Mouse (Mus musculus) ovary, postnatal 10 days (tissue): ENCODE data around the gene Ap2a2.
A peak's percentile ranks its signal among the peaks of the same experiment; 100 is the strongest.
"Not testable (repeated sequence)": the region's sequence is repeated elsewhere in the genome, so short reads cannot be mapped to it uniquely, and the experiment has no call there.

Experiments
- DNase-seq: peaks from one replicate; pipeline ENCODE4 v3.0.0; 2022; ENCODE audit warnings: low spot score

Gene Ap2a2

DNA sequence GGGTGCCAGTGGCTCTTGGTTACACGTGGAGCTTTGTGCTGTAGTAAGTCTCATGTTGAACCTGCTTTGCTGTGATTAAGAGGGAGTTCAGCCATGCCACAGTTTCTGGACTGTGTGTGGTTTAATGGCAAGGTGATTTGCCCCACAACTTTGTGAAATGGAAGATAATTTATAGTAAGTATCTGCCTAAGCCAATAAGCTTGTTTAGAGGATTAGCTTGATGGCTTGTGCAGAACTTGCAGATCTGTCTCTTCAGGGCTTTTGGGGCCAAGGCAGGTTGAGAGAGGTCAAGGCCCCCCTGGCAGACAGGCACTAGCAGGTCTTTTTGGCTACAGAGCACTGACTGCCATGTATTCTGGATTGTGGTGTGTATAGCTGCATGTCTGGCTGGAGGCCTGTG lies 35.0 kb downstream of the Ap2a2 start:
- DNase-seq: no peak

GRCm38 (mm10) chr7:141597563-141597962 lies 35.6 kb downstream of the Ap2a2 start:
- no peak for DNase-seq

DNA sequence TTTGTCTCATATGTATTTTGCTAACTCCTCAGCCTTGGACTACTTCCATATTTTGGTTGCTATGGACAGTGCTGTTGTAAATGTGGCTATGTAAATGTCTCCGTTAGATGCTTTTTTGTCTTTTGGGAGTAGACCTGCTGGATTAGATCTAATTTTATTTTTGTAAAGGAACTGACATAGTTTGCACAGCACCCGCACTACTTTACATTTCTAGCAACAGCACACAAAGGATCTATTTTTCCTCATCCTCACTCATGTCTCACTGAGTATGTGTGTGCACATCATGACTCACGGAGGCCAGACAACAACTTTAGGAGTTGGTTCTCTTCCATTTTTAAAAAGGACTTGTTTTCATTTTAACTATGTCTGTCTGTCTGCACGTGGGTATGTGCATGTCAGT lies 45.7 kb downstream of the Ap2a2 start:
- no peak for DNase-seq

DNA sequence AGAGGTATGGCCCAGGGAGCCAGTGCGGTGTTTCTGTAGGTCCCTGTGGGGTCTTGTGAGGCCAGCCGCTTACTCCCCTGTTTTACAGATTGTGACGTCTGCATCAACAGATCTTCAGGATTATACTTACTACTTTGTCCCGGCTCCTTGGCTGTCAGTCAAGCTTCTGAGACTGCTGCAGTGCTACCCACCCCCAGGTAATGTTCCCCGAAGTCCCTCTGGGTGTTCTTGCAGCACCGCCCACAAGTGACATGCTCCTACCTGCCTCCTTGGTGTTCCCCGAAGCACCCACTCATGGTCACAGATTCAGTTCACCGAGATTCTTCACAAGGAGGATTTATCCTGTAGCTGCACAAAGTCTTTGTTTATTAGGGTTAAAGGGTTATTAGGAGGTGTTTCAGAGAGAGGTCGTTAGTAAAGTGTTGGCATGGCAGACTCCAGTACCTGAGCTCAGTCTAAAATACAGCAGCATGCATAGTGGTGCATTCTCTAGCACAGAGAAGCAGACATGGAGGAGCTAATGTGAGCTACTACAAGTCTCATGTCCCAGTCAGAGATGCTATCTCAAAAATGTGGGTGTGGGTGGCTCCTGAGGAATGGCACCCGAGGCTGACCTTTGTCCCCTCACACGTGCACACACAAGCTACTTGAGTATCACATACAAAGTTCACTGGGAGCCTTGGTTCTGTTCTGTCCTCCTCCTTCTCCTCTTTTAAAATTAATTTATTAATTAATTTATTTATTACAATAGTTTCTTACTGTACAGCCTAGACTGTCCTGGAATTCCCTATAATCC lies 47.9 kb downstream of the Ap2a2 start:
- no peak for DNase-seq

- peak; percentile 14 for DNase-seq
Observed at GRCm38 (mm10) chr7:141611711-141612370, 49.9 kb downstream of the Ap2a2 start.

GRCm38 (mm10) chr7:141612371-141612760 lies 50.4 kb downstream of the Ap2a2 start:
- DNase-seq: no peak

GRCm38 (mm10) chr7:141612791-141613190 lies 50.8 kb downstream of the Ap2a2 start:
- DNase-seq: no peak

DNA sequence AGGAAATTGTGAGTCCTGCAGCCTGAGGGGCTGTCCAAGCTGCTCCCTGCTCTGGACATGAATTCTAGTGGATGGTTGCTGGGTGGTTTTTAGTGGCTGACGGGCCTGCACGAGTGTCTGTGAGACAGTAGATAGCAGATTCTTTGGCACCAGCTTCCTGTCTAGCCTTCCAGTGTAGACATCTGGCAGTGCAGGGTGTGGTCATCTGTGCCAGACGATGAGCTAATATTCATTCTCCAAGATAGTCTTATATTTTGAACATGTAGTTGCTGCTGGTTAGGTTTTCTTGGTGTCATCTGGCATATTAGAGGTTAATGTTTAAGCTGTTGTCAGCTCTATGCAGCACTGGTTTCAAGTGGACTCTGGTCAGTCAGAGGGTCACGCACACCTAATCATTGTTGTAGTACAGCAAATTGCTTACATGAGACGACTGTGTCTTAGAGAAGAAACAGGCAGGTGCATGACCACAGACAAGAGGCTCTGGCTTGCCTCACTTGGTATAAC lies 52.4 kb downstream of the Ap2a2 start:
- DNase-seq: no peak

DNA sequence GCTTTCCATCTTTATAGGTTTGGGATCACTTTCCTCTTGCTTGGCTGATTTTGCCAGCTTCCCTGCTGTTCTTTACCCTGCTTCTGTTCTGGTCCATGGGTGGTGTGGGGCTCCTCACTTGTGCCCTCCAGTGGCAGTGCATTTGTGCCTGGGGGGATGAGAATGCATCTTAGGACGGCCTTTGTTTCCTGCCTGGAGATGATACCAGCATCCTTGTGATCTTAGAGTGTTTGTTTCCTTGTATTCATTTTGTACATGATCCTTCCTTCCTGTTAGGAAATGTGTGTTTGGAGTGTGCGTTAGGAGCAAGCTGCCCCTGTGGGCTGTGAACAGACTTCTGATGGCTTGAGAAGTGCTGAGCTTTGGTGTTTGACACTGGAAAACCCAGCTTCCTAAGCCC lies 62.2 kb downstream of the Ap2a2 start:
- DNase-seq: no peak

DNA sequence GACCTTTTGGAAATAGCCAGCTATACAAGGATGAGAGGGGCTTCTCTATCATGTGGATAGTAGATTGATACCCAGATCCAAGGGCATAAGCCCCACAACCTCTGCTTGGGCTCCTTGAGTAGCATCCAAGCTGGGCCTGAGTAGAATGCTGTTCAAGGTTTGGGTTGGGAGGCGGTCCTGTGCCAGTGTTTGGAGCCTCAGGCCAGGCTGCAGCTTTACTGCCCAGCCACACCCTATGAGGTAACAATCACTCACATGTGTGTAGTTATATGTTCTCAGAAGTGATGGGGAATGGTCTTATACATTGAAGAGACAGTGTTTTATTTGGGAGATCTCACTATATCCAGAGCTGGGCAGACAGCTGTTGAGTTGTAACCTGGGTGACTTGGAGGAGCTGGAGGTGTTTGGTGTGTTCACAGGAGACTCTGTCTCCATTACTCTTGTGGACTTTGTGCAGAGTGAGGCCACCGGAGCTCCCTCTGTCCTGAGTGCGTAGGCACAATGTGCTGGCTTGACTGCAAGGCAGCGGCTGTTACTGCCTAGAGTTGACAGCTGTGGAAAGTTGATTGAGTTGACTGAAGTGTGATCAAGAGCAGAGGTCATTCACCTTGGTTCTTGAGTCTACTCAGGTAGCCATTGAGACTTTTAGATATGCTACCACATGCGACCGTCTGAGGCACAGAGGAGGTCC lies 63.3 kb downstream of the Ap2a2 start:
- no peak for DNase-seq

DNA sequence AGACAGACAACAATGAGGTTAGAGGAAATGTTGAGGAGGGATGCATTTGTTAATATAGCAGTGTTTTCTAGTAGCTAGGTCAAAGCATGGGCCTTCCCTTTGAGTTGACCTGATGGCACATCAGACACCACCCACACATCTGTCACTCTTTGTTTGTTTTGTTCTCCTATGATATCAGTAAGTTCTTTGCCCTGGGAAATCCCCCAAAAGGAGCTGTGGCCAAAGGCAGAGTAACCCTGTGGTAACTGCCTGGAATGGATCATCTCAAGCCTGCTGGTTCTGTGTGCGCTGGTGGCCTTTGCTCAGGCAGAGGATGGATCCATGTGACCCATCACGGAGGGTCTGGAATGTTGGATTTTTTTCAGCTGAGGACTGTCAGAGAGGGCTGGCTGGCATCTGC lies 66.0 kb downstream of the Ap2a2 start:
- DNase-seq: no peak

GRCm38 (mm10) chr7:141629241-141629640 lies 67.3 kb downstream of the Ap2a2 start:
- DNase-seq: no peak

- not testable (repeated sequence) for DNase-seq
Observed at GRCm38 (mm10) chr7:141638077-141638476, 76.1 kb downstream of the Ap2a2 start.

- not testable (repeated sequence) for DNase-seq
Observed at GRCm38 (mm10) chr7:141638513-141639334, 76.8 kb downstream of the Ap2a2 start.

DNA sequence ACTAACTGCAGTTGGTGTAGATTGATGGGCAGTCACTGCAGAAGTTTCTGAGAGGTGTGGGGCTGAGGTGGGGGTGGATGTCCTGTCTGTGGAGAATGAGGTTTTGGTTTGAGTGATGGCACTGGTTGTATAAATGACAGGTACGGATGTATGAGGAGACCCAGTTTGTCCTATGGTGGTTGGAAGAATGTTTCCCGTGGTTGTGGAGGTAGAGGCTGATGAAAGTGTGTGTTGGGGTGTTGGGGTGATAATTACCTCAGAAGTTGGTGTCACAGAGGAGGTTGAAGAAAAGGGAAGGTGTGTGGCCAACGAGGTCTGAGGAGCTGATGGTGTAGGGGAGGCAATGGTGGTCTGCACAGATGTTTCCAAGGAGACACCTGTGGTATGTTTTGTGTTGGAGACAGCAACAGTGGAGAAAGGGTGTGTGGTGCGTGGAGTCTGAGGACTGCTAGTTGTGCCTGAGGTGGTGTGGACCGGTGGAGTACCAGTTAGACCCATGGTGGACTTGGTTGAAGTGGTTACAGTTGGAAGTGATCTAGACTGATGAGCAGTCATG lies 77.4 kb downstream of the Ap2a2 start:
- DNase-seq: not testable (repeated sequence)

DNA sequence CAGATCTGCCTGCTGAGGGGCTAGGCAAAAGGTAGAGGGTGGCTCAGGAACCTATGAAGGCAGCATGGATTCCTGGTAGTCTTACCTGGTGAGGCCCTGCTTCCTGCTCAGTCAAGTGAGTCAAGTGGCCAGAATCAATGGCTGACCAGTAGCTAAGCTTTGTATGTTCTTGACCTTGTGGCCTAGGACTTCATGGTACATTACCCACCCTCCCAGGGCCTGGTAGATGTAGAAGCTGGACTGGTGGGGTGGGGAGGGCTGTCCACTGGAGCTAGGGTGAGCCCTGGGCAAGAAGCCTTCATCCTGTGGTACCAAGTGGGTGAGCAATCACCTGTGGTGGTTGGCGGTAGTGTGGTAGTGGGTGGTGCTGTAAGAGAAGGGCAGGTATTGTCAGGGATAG lies 80.4 kb downstream of the Ap2a2 start:
- no peak for DNase-seq

- no peak for DNase-seq
Observed at GRCm38 (mm10) chr7:141643160-141643559, 81.2 kb downstream of the Ap2a2 start.

GRCm38 (mm10) chr7:141647083-141647482 lies 85.1 kb downstream of the Ap2a2 start:
- no peak for DNase-seq

DNA sequence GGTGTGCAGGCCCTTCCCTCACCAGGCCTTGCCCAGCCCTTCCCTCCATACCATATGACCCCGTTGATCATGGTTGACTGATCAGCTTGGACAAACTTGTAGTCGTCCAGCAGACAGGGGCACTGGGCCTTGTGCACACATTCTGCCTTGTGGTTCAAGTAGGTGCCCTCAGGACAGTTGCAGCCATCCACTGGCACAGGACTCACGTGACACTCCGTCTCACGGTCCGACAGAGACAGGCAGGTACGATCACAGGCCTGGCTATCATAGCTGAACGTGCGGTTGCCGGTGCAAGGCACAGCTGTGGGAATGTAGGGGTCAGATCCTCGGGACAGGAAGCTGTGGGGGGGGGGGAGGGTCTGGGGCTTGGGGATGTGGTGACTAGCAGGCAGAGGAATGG lies 85.8 kb downstream of the Ap2a2 start:
- DNase-seq: no peak

GRCm38 (mm10) chr7:141652191-141652590 lies 90.2 kb downstream of the Ap2a2 start:
- DNase-seq: no peak

DNA sequence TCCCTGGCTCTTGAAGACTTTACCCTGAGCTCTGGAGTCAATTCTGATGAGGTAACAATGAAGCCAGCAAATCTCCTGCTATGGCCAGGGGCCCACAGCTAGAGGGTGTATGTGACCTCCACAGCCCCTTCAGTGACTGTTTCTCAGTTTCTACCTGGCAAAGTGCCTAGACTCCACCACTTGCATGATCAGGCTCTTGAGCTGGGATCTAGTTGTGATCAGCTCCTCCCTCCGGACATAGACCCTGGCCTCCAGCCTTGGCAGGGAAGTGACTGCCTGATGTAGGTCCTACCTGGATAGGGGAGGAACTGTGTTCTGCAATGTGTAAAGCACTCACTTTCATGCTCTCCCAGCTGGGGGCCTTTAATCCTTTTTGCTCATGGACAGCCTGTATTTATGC lies 98.4 kb downstream of the Ap2a2 start:
- DNase-seq: no peak

DNA sequence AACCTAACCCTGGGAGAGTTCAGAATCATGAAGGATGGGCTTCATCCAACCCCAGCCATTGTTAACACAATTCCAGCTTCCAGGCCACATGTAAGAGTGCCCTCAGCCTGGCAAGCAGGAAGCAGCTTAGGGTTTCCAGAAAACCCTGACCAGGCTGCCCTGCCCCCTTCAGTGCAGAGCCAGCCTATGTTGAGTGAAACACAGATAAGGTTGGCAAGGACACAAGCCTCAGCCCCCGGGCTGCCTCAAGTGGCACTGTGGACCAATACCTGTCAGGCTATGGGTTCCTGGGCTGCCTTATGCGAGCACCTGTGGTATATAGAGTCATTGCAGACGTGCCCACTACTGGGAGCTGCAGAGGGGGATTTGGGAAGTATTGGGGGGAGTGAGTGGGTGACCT lies 99.5 kb downstream of the Ap2a2 start:
- no peak for DNase-seq
